Mouse (Mus musculus) liver, postnatal 0 days (tissue): ENCODE results near the gene Btnl1. TPM values are rescaled to one million over a fixed set of nuclear protein-coding genes. Genes with fewer than 3 reads are reported as not detected.

ENCODE experiments used
- ATAC-seq: fragments of 200-750 bp; cut with Nextera tagmentation; 2 replicates; pipeline ENCODE4 v1.8.0; 2017; ENCODE audit warnings: mild to moderate bottlenecking, moderate library complexity
- DNase-seq: peaks from one replicate; pipeline ENCODE4 v3.0.0-alpha.2; 2016
- H3K27ac ChIP-seq: fragments of 300-500 bp; sonication (generic); 2 replicates; pipeline ENCODE4 v1.5.1; 2014; ENCODE audit warnings: antibody characterized with exemption, moderate library complexity, mild to moderate bottlenecking, low read depth
- H3K27me3 ChIP-seq: fragments of 300-500 bp; sonication (generic); 2 replicates; pipeline ENCODE4 v1.6.1; 2014; ENCODE audit warnings: low read length, control low read depth, mixed read lengths; ENCODE audit not compliant: insufficient read depth
- H3K36me3 ChIP-seq: fragments of 300-500 bp; sonication (generic); replicated peaks from 2 replicates; pipeline ENCODE4 v1.6.1; 2014; ENCODE audit warnings: mild to moderate bottlenecking, control low read depth, low read length, moderate library complexity, mixed read lengths; ENCODE audit not compliant: insufficient read depth
- H3K4me1 ChIP-seq: fragments of 300-500 bp; sonication (generic); 2 replicates; pipeline ENCODE4 v1.6.1; 2014; ENCODE audit warnings: antibody characterized with exemption, mild to moderate bottlenecking, control low read depth; ENCODE audit not compliant: insufficient read depth
- H3K4me2 ChIP-seq: fragments of 300-500 bp; sonication (generic); 2 replicates; pipeline ENCODE4 v1.6.1; 2014; ENCODE audit warnings: low read depth, mild to moderate bottlenecking, low read length, moderate library complexity, mixed read lengths
- H3K4me3 ChIP-seq: fragments of 300-500 bp; sonication (generic); 2 replicates; pipeline ENCODE4 v1.5.1; 2014; ENCODE audit warnings: low read depth, low read length
- H3K9ac ChIP-seq: fragments of 300-500 bp; sonication (generic); replicated peaks from 2 replicates; pipeline ENCODE4 v1.6.1; 2014; ENCODE audit warnings: mild to moderate bottlenecking, moderate library complexity
- H3K9me3 ChIP-seq: fragments of 300-500 bp; sonication (generic); 2 replicates; pipeline ENCODE4 v1.6.1; 2016; ENCODE audit warnings: mild to moderate bottlenecking, control low read depth, low read length, mixed read lengths
- CTCF ChIP-seq: sonication (generic); IDR thresholded peaks from 2 replicates; pipeline ENCODE4 v1.5.1; 2016; ENCODE audit warnings: antibody characterized with exemption, low read depth
- EP300 ChIP-seq: IDR thresholded peaks from 2 replicates; pipeline ENCODE4 v1.6.1; 2016; ENCODE audit warnings: antibody characterized with exemption, low read depth, mild to moderate bottlenecking
- WGBS: fragments of 180-500 bp; shearing (Covaris S2); extraction: QIAGEN DNeasy Blood & Tissue Kit; methylation state at CpG from one replicate; pipeline ENCODE4 v1.1.7; 2014; ENCODE audit not compliant: insufficient replicate concordance; 5-methylcytosine and 5-hydroxymethylcytosine counted together
- polyA plus RNA-seq: library from polyadenylated mRNA; unstranded; fragments of >200 nt; fragmentation: Nextera tagmentation; extraction: Ambion mirVana; gene quantifications from 2 replicates; pipeline ENCODE4 v1.2.1, GENCODE M21; 2015

Gene Btnl1
- not detected in 2 replicates for polyA plus RNA-seq

GRCm38 (mm10) chr17:34376847-34377246 lies at the start of gene Btnl1:
TSS of gene Btnl1 (plus strand) at chr17:34377132.
- TF ChIP-seq CTCF, result no peak
- no peak for TF ChIP-seq EP300
- H3K27ac ChIP-seq, result no peak within 1 kb of the TSS
- no peak within 1 kb of the TSS for H3K4me2 ChIP-seq
- no peaks in the 10 kb centered on the region for H3K4me1 ChIP-seq
- no peaks in the 10 kb centered on the region for H3K9me3 ChIP-seq
- no peak within 1 kb of the TSS for H3K9ac ChIP-seq
- 67% methylated on average over 2 of the region's 2 CpGs for WGBS
- H3K36me3 ChIP-seq, result no peaks in the 10 kb centered on the region
- no peak for ATAC-seq
- no peak for DNase-seq
- 0 out of 2 replicates have a peak, but pooled peaks cover 4% of the 10 kb centered on the region for H3K27me3 ChIP-seq
- H3K4me3 ChIP-seq, result no peak within 1 kb of the TSS

- ATAC-seq (no peak; the same call in 1 of the 2 replicates), DNase-seq (no peak)
- Histone ChIP-seq H3K9me3 (no peaks in the 10 kb centered on the region), H3K4me1 (no peaks in the 10 kb centered on the region), H3K9ac (no peak overlapping the region), H3K4me2 (no peak overlapping the region), H3K4me3 (no peak overlapping the region), H3K36me3 (no peaks in the 10 kb centered on the region), H3K27me3 (no peaks in the 10 kb centered on the region), H3K27ac (no peak overlapping the region)
- TF ChIP-seq EP300, result no peak
- no peak for TF ChIP-seq CTCF
- 35% methylated on average over 2 of the region's 2 CpGs for WGBS
Measured at GRCm38 (mm10) chr17:34329807-34330206, 47.1 kb upstream of the Btnl1 start.

GRCm38 (mm10) chr17:34331200-34331599 lies 45.7 kb upstream of the Btnl1 start:
- Histone ChIP-seq H3K27ac (no peak overlapping the region), H3K36me3 (no peaks in the 10 kb centered on the region), H3K9ac (no peak overlapping the region), H3K27me3 (no peaks in the 10 kb centered on the region), H3K4me1 (no peaks in the 10 kb centered on the region), H3K9me3 (no peaks in the 10 kb centered on the region), H3K4me2 (no peak overlapping the region), H3K4me3 (no peak overlapping the region)
- 76% methylated on average over 1 of the region's 1 CpGs for WGBS
- ATAC-seq (no peak), DNase-seq (no peak)
- TF ChIP-seq EP300 (no peak), CTCF (no peak)

GRCm38 (mm10) chr17:34340619-34341402 lies 36.1 kb upstream of the Btnl1 start:
- Histone ChIP-seq H3K27ac (no peak overlapping the region), H3K9ac (no peak overlapping the region), H3K9me3 (no peaks in the 10 kb centered on the region), H3K4me1 (no peaks in the 10 kb centered on the region), H3K4me2 (no peak overlapping the region), H3K27me3 (no peaks in the 10 kb centered on the region), H3K36me3 (no peaks in the 10 kb centered on the region), H3K4me3 (no peak overlapping the region)
- DNase-seq, result no peak
- ATAC-seq, result no peak
- TF ChIP-seq CTCF, result no peak
- no peak for TF ChIP-seq EP300
- WGBS, result 21% methylated on average over 3 of the region's 3 CpGs

GRCm38 (mm10) chr17:34344882-34345281 lies 32.0 kb upstream of the Btnl1 start:
- Histone ChIP-seq H3K9me3 (no peaks in the 10 kb centered on the region), H3K4me1 (no peaks in the 10 kb centered on the region), H3K4me3 (no peak overlapping the region), H3K36me3 (no peaks in the 10 kb centered on the region), H3K27ac (no peak overlapping the region), H3K4me2 (no peak overlapping the region), H3K9ac (no peak overlapping the region), H3K27me3 (peaks cover 3% of the 10 kb centered on the region; the same call in 1 of the 2 replicates)
- WGBS, result 73% methylated on average over 4 of the region's 4 CpGs
- DNase-seq (no peak), ATAC-seq (no peak)
- TF ChIP-seq CTCF (no peak), EP300 (no peak)

GRCm38 (mm10) chr17:34345486-34345885 lies 31.4 kb upstream of the Btnl1 start:
- no peak for TF ChIP-seq EP300
- TF ChIP-seq CTCF, result no peak
- ATAC-seq (no peak), DNase-seq (no peak)
- Histone ChIP-seq H3K4me2 (no peak overlapping the region), H3K9me3 (no peaks in the 10 kb centered on the region), H3K4me1 (no peaks in the 10 kb centered on the region), H3K27me3 (peaks cover 4% of the 10 kb centered on the region; the same call in 1 of the 2 replicates), H3K4me3 (no peak overlapping the region), H3K36me3 (no peaks in the 10 kb centered on the region), H3K9ac (no peak overlapping the region), H3K27ac (no peak overlapping the region)
- WGBS, result 70% methylated on average over 7 of the region's 7 CpGs
